Mouse (Mus musculus) spleen, postnatal 10 days (tissue): ENCODE data around the gene Ggta1.

Experiments used
- DNase-seq, 2 experiments: peaks; one replicate each; pipeline ENCODE4 v3.0.0; 2021 to 2022; ENCODE audit warnings: low spot score in 2 of 2

The Ggta1 gene

GRCm38 (mm10) chr2:35406611-35407010, 56.4 kb downstream of the Ggta1 start:
- DNase-seq = no peak

DNA sequence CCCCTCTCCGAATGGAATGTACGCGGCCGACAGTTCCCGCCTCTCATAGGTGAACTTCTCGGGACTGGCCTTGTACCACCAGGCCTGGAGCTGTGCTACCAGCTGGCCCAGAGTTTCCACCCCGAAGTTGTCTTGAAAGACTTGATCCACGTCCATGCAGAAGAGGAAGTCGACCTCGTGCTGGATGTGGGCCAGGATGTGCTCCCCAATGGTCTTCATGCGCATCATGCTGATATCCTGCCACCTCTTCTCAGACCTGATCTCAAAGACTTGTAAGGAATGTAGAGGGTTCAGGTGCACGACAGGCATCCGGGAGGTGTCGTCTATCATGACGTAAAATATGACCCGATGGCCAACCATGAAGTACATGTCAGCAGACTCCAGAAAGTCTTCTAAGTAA, 60.6 kb downstream of the Ggta1 start:
- no peak for DNase-seq

DNA sequence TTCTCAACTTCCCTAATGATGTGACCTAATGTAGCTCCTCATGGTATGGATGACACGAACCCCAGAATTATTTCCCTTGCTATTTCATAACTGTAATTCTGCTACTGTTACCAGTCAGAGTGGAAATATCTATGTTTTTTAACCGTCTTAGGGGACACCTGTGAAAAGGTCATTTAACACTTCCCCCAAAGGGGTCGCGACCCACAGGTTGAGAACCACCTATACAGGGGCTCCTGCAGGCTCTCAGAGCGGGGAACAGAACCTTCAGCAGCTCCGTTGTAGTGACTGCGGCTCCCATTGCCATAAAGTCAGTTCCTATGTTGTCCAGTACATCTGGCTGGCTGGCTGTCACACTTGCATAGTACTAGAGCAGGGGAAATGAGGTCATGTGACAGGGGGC, 62.3 kb downstream of the Ggta1 start:
- no peak for DNase-seq

DNA sequence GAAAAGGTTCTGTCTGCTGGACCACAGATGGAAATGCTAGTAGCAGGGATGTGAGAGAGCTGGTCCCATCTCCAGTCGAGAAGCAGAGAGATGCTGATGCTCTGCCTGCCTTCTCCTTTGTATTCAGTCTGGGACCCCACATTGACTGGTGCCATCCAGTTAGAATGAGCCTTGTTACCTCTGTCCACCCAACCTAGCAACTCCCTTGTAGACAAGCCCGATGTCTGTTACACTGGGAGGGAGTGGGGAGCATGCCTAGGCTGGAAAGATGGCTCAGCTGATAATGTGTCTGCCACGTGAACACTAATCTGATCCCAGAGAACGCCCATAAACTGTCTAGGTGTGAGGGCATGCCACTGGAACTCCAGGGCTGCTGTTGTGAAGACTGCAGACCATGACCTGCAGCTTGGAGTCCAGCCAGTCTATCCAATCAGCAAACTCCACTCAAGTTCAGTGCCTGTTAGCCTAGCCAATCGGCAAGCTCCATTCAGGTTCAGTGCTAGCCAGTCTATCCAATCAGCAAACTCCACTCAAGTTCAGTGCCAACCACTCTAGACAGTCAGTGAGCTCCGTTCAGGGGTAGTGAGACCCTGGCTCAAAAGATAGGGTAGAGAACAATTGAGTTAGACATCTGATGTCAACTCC, 64.7 kb downstream of the Ggta1 start:
- DNase-seq = no peak

GRCm38 (mm10) chr2:35397590-35398173, 65.3 kb downstream of the Ggta1 start:
- peak; percentile 50 to 76 for DNase-seq

DNA sequence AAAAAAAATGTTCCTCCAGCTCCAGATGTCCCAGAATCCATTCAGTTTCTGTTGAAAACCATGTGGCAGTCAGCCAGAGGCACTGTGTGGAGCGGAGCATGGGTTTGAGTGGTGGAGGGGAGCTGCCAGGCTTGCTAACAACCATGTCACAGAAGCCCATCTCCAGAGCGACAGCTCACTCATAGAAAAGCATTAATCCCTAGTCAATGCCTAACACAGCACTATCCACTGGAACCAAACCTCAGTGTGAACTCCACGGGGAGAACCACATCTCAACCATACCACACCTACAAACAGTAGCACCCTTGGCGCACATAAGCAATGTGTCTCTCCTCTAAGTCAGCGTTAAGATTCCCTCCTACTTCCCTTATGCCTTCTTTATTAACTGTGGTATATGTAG, 65.9 kb downstream of the Ggta1 start, which contains the start of gene 4930402F06Rik:
TSS of gene 4930402F06Rik (minus strand) at position 80 of the 400 bp plus-strand sequence.
- DNase-seq = no peak

DNA sequence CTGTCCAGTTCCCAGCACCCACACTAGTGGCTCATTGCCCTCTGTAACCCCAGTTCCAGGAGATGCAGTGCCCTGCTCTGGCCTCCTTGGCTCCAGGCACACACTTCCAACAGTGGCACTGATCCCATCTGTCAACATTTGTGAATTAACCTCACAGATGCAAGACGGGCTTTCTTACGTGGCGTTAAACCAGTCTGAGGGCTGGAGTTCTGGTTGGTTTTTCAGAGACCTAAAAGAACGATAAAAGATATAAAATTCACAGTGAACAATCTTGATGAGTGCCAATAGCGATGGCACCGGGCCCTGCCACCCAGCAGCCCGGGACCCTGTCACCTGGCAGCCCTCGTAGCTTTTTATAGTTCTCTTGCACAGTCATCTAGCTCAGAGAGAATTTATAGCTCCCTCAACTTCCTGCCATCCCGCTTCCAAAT, 77.6 kb downstream of the Ggta1 start:
- DNase-seq = no peak

- no peak for DNase-seq
Measured at GRCm38 (mm10) chr2:35379306-35379705, 83.7 kb downstream of the Ggta1 start.

DNA sequence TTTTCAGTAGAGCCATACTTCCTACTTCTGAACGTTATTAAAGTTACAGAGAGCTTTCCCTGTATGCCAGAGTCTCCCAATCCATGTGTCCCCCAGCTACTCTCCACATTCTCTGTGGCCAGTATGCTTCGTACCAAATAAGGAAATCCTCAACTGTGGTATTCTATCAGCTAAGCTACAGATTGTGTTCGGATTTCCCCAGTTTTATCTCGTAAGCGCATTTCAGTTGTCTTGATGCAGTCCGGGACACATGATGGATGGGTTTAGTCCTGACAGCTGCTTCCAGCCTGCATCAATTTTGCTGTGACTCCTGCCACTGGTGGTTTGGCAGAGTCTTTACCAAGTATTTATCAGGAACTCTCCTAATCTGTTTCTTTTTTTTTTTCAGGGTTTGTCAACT, 85.4 kb downstream of the Ggta1 start:
- DNase-seq = no peak

GRCm38 (mm10) chr2:35373003-35373402, 90.0 kb downstream of the Ggta1 start:
- peak; percentile 48 to 78 for DNase-seq

DNA sequence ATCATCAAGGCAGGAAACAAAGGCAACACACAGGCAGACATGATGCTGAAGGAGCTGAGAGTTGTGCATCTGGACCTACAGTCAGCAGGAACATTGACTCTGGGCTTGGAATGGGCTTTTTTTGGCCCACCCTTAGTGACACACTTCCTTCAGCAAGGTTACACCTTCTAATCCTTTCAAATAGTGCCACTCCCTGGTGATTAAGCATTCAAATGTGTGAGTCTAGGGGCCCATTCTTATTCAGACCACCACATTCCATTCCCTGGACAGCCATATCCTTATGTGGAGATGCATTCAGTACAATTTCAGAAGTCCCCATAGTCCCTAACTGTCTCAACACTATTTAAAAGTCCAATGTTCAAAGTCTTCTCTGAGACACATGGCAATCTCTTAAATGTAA, 92.3 kb downstream of the Ggta1 start:
- DNase-seq = no peak

- DNase-seq = no peak
Measured at GRCm38 (mm10) chr2:35367629-35368028, 95.4 kb downstream of the Ggta1 start, which contains the start of gene 4930568D16Rik. 4930568D16Rik (minus strand) TSS chr2:35367729.
